Mouse (Mus musculus) v-Abl transformed pro-B cells (cell line): ENCODE measurements around the gene Aatf.

ENCODE experiments used
- in situ Hi-C, 2 experiments: fragments of 400-800 bp; cut with MboI; formaldehyde crosslinking; loops; one replicate each; pipeline ENCODE4 v1.15.1; 2025; ENCODE audit not compliant: unreplicated experiment in 2 of 2

Aatf gene

DNA sequence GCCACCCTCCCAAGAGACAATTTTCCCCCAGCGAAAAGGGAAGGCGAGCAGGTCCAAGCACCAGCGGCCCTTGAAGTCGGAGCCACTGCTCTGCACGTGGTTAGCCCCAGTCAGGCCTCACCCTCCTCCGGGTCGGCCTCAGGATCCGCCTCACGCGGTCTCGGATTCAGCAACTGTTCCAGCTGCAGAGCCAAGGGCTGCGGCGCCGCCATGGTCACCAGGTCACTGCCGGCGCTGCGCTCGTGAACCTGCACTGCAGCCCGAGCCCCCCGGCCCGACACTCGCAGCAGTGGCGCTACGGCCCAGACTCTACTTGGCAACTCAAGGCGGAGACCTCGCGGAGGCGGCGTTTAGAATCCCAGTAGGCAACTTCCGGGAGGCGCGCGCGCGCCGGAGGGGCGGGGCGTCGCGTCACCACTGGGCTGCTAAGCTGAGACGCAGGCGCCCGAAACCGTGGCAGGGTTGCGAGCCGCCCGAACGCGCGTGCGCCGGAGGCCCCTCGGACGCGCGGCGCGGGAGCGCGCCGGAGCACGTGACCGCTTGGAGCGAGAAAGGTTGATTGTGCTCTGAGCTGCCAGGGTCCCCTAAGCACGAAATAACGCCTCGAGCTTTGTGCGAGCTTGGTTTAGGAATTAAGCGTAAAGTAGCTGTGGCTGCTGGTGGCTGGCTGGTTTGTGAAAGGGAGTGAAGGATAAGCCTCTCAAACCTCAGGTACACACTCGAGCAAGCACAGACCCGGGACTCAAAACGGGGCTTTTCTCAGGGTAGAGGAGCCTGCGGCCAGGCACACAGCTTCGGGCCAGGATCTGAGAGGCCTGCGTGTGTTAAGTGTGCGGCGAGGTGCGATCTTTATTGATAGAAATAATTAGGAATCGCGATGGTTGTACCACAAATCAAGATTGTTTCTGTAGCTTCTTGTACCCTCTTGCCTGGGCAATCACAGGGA, at the start of gene Aatf:
Gene Aatf (minus strand): TSS at position 352 of the 946 bp plus-strand sequence.
- in situ Hi-C loops, result no loop called here

DNA sequence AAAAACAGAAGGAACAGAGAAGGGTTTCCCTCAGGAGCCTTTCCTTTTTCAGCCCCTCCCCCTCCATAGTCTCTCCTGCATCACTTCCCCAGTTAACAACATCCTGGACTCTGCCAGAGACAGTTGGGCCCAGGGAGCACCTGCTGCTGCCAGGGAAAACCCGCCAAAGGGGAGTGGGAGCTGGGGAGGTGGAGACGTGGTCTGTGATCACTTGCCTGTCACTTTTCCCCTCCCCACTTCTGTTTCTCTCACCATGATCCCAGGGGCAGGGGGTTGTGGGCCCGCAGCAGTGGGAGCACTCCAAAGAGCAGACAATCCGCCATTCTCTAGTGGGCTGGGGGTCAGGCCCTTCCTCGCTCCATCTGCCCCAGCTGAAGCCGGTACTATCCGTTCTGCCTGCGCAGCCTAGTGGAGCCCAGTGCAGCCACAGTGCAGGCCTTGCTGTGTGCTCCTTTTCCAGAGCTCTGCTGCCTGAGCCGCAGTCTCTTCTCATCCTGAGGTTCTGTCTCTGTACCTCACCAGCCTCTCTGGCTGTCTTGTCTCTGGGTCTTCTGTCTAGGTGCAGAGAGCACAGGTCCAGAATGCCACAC, 49.5 kb upstream of the Aatf start:
- in situ Hi-C loops, result no loop called here

DNA sequence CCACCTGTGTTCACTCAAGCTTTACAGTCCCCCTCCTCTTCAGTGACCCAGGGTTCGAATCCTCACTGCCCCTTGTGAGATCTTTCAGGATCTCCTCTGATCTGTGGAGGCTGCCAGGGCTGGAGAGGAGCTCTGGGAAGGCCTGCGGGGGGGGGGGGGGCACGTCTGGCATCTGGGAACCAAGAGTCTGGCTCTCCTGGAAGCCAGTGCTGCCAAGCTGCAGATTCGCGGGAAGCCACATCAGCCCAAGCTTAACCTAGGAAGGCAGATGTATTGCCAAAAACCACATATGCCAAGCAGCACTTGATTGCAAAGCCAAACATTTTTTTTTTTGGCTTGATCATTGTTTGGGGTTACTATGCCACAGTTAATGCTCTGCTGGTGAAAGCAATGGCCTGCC, 48.2 kb upstream of the Aatf start:
- in situ Hi-C loops, result no loop called here

DNA sequence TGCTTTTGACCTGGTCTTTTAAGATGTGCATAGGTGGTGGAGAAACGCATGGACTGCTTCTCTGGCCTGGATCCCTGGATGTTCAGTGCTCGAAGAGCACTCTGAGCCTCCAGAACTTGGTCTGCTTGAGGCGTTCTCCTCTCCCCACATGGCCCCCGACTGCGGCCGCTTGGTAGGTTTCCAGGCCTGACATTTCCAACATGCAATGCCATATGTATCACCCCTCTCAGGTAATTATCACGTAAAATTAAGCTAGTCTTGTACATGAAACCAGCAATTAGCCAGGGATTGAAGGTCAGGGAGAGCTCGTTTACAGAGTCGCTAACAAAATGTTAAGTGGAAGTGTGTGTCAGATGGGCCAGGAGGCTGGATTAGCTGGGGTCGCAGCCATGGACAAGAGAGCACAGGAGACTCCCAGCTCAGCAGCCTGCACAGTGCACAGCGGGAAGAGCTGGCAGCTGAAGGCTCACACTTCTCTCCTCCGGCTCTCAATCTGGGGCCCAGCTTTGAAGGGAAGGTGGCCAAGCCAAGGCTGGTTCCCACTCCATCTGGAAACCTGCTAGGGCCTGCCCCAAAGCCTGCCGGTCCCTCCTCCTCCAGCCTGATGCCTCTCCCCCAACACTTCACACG, 40.6 kb upstream of the Aatf start:
- in situ Hi-C loops, result no loop called here

DNA sequence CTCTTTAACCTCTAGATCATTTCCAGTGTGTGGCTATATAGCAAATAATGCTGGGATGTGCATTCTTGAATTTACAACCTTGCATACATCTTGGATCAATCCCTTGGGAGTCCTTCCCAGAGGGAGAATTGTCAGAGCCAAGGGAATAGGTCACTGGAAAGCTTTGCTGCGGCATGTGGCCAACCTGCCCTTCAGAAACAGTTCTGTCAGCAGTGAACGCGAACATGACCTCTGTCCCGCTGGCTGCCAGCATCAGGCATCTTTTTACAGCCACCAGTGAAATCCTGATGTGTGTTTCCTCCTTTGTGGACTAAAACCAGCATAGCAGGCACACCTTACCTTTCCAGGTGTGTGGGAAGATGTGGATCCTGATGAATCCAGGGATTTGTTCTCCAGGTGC, 38.0 kb upstream of the Aatf start:
- in situ Hi-C loops, result no loop called here

DNA sequence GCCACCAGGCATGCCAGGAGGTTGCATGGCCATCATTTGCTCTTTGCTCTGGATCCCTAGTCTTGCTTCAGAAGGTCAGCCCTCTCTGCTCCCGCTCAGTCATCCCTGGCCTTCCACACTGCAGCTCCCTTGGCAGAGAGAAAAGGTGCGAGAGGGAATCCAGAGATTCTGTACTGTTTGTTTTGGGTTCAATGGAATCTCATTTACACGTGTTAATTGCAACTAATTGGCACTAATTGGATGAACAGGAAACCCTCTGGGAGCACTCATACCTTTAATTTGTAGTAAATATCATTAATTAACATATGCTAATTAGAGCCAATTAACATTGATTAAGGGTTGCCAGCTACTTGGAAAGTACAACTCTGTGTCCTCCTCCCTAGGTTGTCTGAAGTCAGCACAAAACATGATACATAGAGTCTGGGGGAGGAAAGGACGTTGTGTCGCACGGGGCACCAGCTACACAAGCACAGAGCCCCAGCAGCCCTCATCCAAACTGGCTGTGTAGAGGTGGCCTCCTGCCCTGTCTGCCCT, 36.0 kb upstream of the Aatf start:
- in situ Hi-C loops, result no loop called here

DNA sequence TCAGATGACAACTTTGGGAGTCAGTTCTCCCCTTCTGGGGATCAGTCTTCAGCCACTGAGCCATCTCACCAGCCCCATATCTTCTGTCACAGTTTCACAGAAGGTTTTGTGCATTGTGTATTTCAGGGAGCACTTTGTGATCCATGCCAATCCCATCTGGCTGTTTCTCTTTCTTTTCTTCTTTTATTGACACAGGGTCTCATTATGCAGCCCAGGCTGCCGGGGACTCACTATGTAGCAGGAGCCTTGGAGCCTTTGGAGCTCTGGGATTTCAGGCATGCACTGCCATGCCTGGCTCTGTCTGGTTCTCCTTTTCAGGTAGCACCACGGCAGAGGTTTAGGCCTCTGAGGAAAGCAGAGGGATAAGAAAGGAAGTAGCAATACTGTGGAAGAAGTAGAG, 35.0 kb upstream of the Aatf start:
- in situ Hi-C loops, result no loop called here

DNA sequence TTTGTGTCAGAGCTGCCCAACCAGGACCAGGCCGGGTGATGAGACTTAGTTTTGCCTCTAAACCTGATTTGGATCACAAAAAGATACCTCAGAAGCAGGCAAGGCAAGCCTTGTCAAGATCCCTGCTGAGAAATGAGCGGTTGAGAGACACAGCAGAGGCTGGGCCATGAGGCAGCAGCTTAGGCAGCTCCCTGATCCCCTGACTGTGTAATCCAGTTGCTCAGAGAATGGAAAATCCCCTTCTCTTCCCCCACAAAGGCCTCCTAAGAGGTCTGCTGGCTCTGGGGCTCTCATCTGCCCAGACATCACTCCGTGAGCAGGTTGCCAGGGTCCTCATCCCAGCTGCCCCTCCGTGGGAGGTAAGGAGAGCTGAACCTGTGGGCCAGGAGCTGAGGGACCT, 26.7 kb upstream of the Aatf start:
- in situ Hi-C loops, result no loop called here

DNA sequence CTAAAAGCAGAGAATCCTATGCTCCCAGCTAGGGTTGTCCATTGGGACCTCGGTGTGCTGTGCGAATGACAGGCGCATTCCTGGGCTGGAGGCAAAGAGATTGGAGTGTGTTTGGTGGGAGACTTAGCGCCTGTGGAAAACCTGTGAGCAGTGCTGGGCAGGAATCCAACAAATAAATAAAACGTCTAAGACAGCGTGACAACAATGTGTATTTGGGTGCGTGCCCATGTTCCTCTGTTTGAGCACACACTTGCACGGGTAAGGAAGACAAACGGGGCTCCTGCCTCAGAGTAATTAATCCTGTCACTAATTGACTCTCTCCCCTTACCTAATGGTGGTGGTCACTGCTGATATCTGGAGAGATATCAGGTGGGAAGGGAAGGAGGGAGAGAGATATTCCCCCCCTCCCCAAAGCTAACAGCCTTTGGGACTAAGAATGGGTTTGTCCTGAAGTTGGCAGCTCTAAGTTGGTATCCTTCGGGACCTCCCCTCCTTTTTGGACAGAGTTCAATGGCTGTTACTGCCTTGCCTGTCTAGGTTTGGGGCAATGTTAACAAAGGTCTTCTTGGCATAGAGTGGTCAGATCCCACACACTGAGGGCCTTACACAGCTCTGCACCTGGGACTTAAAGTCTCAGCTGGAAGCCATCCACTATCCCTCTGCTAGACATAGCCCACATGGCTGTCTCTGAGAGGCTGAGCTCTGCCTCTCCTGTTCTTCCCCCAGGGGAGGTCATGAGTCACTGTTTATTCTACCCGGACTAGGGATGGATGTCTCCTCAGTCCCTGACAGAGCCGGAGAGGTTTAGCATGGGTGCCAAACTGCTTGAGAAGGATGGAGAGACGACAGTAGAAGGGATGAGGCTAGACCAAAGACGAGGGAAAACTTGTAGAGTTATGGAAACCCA, 16.7 kb upstream of the Aatf start:
- in situ Hi-C loops, result no loop called here

DNA sequence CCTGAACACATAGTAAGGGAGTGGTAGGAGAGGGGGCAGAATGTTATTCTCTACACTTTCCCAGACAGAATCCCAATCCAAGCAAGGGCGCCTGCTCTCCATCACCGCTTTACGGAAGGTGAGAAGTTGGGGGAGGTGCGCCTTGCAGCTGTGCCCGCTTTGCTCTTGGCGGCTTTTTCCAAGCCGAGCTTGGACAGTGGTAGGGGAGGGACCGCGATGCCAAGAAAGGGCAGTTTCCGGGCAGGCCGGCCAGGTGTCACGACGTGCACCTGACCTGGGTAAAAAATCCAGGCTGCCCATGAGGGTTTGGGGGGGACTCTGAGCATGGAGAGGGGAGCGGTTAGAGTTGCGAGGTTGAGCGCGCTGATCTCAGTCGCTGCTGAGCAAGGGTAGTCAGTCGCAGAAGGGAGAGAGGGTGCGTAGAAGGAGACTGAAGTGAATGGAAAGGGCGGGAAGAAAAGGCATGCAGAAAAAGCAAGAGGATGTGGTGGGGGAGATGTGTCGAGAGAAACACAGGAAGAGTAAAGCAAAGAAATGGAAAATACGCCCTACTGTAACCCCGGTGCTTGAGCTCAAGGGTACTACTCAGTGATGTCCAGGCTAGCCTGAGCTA, 15.9 kb upstream of the Aatf start:
- in situ Hi-C loops, result no loop called here

DNA sequence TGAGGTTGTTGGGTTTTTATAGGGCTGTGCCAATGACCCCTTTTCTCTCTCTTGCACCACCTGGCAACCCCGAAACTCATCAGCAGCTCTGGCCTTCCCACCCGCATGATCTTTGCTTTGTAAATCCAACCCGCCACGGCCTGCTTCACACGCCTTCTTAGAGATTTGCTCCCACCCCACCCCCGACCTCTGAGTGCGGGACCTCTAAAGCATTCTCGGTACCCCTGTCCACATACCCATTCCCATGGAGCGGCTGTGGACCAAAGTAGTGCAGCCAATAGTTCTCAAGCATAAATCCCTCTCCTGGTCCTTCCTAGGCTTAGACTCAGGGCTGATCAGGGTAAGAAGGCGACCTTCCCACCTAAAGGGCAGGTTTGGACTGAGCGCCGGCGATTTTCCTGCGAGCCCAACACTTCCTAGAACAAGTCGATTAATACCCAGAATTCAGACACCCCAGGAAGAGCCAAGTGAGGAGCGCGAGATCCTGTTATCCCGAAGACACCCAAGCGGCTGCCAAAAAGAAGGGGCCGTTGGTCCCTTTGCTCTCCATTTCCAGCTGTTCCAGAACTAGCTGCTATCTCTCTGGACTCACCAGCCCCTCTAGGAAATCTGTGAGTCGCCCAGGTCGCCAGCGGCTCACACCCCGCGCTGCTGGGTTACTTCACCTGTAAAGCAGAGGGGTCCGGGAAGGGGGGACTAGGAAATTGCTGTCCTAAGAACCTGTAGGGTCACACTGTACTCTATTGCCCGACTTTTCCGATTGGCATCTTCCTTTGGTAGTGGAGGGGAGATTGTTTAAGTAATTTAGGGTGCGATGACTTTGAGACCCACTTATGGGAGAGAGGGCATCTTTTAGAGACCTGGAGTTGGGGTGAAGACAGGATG, 13.9 kb upstream of the Aatf start:
- in situ Hi-C loops, result no loop called here

DNA sequence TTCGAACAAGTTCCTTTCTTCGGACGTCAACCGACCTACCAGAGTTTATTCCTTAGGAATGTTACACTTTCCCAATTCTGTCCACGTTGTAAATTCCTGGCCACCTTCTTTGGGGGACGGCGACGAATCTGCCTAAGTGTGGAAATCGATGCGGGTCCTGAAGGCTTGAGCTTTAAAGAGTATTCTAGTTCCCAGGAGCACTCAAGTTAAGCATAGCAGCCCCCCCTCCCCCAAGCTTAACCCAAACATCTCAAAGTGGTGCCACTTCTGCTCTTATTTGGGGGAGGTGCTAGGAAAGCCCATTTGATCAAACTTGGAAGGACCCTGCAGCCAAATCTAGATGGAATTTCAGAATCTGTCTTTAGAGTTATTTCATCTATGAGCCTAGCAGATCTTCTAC, 13.1 kb upstream of the Aatf start:
- in situ Hi-C loops, result no loop called here

DNA sequence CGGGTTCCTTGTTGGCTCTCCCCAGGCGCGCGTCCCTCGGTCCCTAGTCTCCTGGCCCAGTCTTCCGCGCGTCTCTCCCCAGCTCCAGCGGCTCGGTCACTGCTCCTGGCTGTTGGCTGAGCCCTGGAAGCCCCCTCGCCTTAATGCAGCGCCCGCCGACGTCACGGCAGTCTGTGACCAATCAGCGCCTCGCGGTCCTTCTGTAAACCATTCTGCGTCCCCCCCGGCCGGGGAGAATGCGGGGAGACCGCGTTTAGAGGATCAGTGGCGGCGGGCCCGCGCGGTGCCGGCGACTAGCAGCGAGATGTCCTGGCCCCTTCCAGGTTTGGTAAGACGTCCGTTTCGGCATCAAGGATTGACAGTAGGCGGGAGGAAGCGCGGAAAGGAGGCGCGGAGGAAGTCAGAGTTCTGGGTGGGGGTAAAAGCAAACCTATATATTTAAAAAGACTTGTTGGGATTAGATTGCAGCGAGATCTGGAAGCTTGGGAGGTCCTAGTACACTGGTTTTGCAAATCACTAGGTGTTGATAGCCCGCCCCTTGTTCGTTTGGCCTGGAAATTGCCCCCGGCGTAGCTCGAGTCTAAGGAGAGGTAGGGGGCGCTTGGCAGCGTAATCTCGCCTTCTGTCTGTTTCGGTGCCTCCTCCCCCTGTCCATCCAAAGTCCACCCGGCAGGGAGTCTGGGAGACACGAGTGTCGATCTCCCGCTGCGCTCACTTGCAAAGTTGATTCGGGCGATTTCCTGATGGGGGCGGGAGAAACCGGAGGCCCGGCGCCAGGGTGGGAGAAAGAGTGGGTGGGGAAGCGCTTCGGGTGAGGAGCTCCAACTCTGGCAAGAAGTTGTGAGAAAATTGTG, 12.3 kb upstream of the Aatf start, which contains the start of gene Lhx1:
Gene Lhx1 (minus strand): TSS at position 115 of the 854 bp plus-strand sequence.
- in situ Hi-C loops, result no loop called here

DNA sequence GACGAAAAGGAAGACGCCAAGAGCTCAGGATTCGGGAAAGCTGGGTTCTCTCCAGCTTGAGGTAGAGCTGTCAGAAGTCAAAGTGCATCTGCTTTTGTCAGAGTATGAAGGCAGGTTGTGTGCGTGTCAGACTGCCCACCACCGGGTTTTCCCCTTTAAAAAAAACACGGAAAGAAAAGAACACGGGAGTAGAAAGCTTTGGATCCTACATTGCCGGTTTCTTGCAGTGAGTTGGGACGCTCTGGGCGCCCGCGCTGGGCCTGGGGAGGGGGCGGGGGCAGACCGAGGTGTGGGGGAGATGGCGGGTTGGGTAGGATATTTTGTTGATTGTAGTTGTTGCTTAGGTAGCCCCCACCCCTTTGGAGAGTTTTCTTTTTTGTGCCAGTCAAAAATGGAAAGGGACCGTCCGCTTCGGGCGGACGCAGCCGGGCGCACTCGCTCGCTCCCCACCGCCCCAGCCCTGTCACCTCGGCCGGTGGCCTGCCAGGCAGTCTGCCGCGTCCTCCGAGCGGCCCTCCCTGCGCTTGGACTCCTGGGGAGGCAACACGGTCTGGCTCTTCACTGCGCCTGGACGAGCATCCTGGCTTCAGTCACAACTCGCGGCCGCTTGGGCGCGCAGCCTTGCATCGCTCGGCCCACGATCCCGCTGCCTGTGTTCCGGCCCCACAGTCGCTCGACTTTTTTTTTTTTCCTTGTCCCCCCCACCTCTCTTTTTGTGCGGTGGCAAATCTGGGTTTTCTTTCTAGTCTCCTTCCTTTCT, 11.4 kb upstream of the Aatf start:
- in situ Hi-C loops, result no loop called here

DNA sequence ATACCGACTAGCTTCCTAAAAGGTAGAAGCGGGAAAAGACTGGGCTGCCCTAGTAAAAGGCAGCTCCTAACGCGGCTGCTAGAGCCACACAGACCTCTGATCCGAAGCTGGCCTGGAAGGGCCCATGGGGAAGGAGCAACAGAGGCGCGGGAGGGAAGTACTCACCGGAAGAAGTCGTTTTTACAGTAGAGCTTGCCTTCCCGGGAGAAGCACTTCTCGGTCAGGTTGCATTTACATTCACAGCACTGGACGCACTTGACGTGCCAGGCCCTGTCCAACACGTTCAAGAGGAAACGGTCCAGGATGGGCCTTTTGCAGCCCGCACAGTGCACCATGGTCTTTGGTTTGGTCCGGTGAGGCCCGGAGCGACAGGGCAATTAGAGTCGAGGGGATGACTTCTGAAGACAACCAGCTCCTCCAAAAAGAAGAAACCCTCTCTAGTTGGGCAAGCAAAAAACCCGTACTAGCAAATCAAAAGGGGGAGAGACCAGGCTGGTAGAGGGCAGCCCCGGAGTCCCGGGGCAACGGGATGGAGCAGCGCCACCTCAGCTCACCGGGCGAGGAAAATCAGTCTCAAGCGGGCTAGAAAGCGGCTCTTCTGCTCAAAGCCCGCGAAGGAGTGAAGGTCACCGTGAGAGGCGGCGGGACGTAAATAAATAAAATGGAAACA, 10.7 kb upstream of the Aatf start:
- in situ Hi-C loops, result no loop called here

DNA sequence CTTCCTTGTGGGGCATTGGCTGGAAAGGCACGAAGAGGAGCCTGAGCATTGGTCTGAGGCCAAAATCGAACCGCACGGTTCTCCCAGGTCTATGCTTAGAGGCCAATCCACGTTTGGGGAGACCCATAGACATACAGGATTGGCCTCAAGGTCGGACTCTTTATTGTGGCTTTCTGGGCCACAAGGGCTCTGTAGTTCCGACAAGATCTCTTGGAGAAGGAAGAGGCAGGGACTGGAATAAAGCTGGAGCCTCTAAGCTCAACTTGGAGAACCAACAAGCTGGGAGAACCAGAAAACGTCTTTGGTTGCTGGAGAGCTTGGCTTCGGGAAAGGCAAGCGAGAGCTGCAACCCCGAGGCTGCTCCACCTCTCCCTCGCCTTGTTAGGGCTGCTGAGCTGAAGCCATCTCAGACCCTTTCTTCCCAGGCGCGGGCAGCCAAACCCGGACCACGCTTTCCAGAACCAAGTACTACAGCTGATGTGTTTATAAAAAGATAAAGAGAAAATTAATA, 10.1 kb upstream of the Aatf start:
- in situ Hi-C loops, result no loop called here
